Mouse (Mus musculus): ENCODE measurements at regions not wholly inside any gene's neighbourhood (a gene's known extent, or its start where the extent isn't known, plus 50 kb on each side); places are given as distances from the start of the nearest gene placed in this dataset.

- TF ChIP-seq POLR2A (IDR thresholded peaks at IDR 0.05; ENCODE audit: extremely low read depth, insufficient read depth, low read length) (no peak), CTCF (IDR thresholded peaks at IDR 0.05; ENCODE audit: low read depth, low read length) (no peak)
Measured at GRCm38 (mm10) chr15:62871082-62871766, 973.8 kb downstream of the Gsdmc2 start.
